Comparison of ENCODE assay signal across 9 mouse cellular contexts in the genomic region with DNA sequence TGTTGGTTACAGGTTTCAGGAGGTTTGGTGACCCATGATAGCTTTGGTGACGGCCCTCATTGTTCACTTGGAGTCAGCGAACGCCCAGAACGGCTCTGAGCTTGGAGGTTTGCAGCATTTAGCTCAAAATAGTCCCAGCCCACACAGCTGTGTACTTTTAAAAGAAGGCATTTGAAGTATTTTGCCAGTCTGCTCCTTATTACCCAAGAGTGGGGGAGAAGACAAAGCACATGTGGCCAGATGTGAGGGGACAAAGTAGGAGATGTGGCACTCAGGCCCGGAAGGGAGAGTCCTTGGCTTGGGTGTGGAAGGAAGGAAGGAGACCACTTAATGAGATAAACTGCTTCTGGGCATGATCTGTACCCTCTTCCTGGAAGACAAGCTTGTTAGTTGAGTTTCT. TPM values are rescaled to one million over a fixed set of nuclear protein-coding genes. Genes with fewer than 3 reads are reported as not detected.
DNase-seq lines count a peak whose midpoint lies in the region; ATAC-seq and TF ChIP-seq lines count a peak whose summit lies in the region.
"Had no signal": no experiment of that assay in that cellular context is flagged by ENCODE, and none has a peak within 500 bp of the region (broad histone marks: within the 10 kb centered on the region; RNA-seq: fewer than 3 reads in every experiment).

No protein-coding gene starts in this region.

- no peak for DNase-seq in kidney, postnatal 10 days
- DNase-seq in limb, embryonic 14.5 days (ENCODE audit: low spot score), result peak; percentile 36
- DNase-seq in spleen, adult 12 weeks (ENCODE audit: low spot score), result no peak
- no peak for DNase-seq in c-Kit-positive CD71-positive TER-119-positive erythroid progenitor cells, embryonic 14.5 days (ENCODE audit: low spot score)
- DNase-seq: kidney, adult 18-20 months had no signal

- 56% methylated on average over 5 of the region's 5 CpGs for WGBS in kidney, embryonic 14.5 days
- 60% methylated on average over 5 of the region's 5 CpGs for WGBS in forebrain, embryonic 15.5 days
- WGBS in limb, embryonic 14.5 days, result 30% methylated on average over 5 of the region's 5 CpGs
- 64% methylated on average over 5 of the region's 5 CpGs for WGBS in neural tube, embryonic 12.5 days

- no peaks in the 10 kb centered on the region for H3K36me3 ChIP-seq in kidney, embryonic 14.5 days (ENCODE audit: control insufficient read depth, insufficient read depth, low read length)
- no peaks in the 10 kb centered on the region for H3K36me3 ChIP-seq in forebrain, embryonic 15.5 days
- no peaks in the 10 kb centered on the region for H3K36me3 ChIP-seq in limb, embryonic 14.5 days (ENCODE audit: control insufficient read depth, insufficient read depth, low read length)
- H3K36me3 ChIP-seq in neural tube, embryonic 12.5 days, result no peaks in the 10 kb centered on the region

- no peak overlapping the region for H3K27ac ChIP-seq in kidney, embryonic 14.5 days (ENCODE audit: low read depth, low read length)
- H3K27ac ChIP-seq in forebrain, embryonic 15.5 days (replicated peaks), result no peak overlapping the region
- H3K27ac ChIP-seq in limb, embryonic 14.5 days (replicated peaks; ENCODE audit: low read depth, low read length), result peak overlapping the region; percentile 52
- no peak overlapping the region for H3K27ac ChIP-seq in neural tube, embryonic 12.5 days

- H3K9me3 ChIP-seq in kidney, embryonic 14.5 days (ENCODE audit: control insufficient read depth, low read length), result no peaks in the 10 kb centered on the region
- no peaks in the 10 kb centered on the region for H3K9me3 ChIP-seq in forebrain, embryonic 15.5 days
- no peaks in the 10 kb centered on the region for H3K9me3 ChIP-seq in limb, embryonic 14.5 days (ENCODE audit: control insufficient read depth, low read length)
- no peaks in the 10 kb centered on the region for H3K9me3 ChIP-seq in neural tube, embryonic 12.5 days

- ATAC-seq in kidney, embryonic 14.5 days (ENCODE audit: low FRiP score, low TSS enrichment), result no peak
- no peak for ATAC-seq in forebrain, embryonic 15.5 days (replicated peaks)
- ATAC-seq in limb, embryonic 14.5 days (ENCODE audit: low FRiP score, low read depth), result no peak
- no peak for ATAC-seq in neural tube, embryonic 12.5 days (ENCODE audit: low FRiP score, low read depth)
- no peak for ATAC-seq in granulocyte monocyte progenitor cell, adult 5-6 weeks (replicated peaks; ENCODE audit: poor library complexity, severe bottlenecking)

- peaks cover 6% of the 10 kb centered on the region; the same call in 1 of the 2 replicates for H3K27me3 ChIP-seq in kidney, embryonic 14.5 days (ENCODE audit: control insufficient read depth, insufficient read depth, low read length)
- peaks cover 5% of the 10 kb centered on the region; the same call in 1 of the 2 replicates for H3K27me3 ChIP-seq in forebrain, embryonic 15.5 days
- H3K27me3 ChIP-seq in limb, embryonic 14.5 days (ENCODE audit: control insufficient read depth, insufficient read depth, low read length), result peaks cover 14% of the 10 kb centered on the region
- H3K27me3 ChIP-seq in neural tube, embryonic 12.5 days (replicated peaks), result peaks cover 22% of the 10 kb centered on the region

- H3K4me1 ChIP-seq in kidney, embryonic 14.5 days (ENCODE audit: control insufficient read depth, insufficient read depth, low read length), result peaks cover 13% of the 10 kb centered on the region
- H3K4me1 ChIP-seq in forebrain, embryonic 15.5 days, result peaks cover 24% of the 10 kb centered on the region
- H3K4me1 ChIP-seq in limb, embryonic 14.5 days (ENCODE audit: control insufficient read depth, insufficient read depth, low read length), result peaks cover 20% of the 10 kb centered on the region
- peaks cover 15% of the 10 kb centered on the region for H3K4me1 ChIP-seq in neural tube, embryonic 12.5 days

- TF ChIP-seq POLR2A in limb, embryonic 14.5 days (IDR thresholded peaks at IDR 0.05; ENCODE audit: borderline replicate concordance, extremely low read depth, insufficient read depth, insufficient read length), result no peak

- 0 out of 2 replicates have a peak overlapping the region, but pooled peaks have one; percentile 28 for H3K9ac ChIP-seq in kidney, embryonic 14.5 days (ENCODE audit: low read depth, low read length)
- no peak overlapping the region for H3K9ac ChIP-seq in forebrain, embryonic 15.5 days (replicated peaks)
- H3K9ac ChIP-seq in limb, embryonic 14.5 days (ENCODE audit: low read depth, low read length, severe bottlenecking), result peak overlapping the region; percentile 76
- peak overlapping the region; percentile 77 for H3K9ac ChIP-seq in neural tube, embryonic 12.5 days

- H3K4me2 ChIP-seq in kidney, embryonic 14.5 days (replicated peaks; ENCODE audit: low read depth, low read length), result peak overlapping the region; percentile 97
- H3K4me2 ChIP-seq in forebrain, embryonic 15.5 days (replicated peaks), result peak overlapping the region; percentile 84
- H3K4me2 ChIP-seq in limb, embryonic 14.5 days (replicated peaks; ENCODE audit: low read depth, low read length, severe bottlenecking), result peak overlapping the region; percentile 98
- H3K4me2 ChIP-seq in neural tube, embryonic 12.5 days (replicated peaks), result peak overlapping the region; percentile 98

- peak overlapping the region; percentile 65 for H3K4me3 ChIP-seq in kidney, embryonic 14.5 days (ENCODE audit: low read length)
- peak overlapping the region; percentile 69 for H3K4me3 ChIP-seq in forebrain, embryonic 15.5 days
- H3K4me3 ChIP-seq in limb, embryonic 14.5 days (replicated peaks; ENCODE audit: low read length), result peak overlapping the region; percentile 66
- H3K4me3 ChIP-seq in neural tube, embryonic 12.5 days, result peak overlapping the region; percentile 58; the same call in 1 of the 2 replicates

RNA-seq across cellular contexts. Expression of a gene that starts 1.3 kb away (rescaled TPM):
- polyA plus RNA-seq in kidney, embryonic 14.5 days (2014; fragmentation: Nextera tagmentation; extraction: Ambion mirVana), result 17.9 and 33.9 TPM in 2 replicates
- polyA plus RNA-seq in forebrain, embryonic 15.5 days (2015; fragmentation: Nextera tagmentation; extraction: Ambion mirVana), result 28.2 and 31.2 TPM in 2 replicates
- polyA plus RNA-seq in limb, embryonic 14.5 days (2012; rRNA removed), result 20.8 and 23.4 TPM in 2 replicates
- polyA plus RNA-seq in limb, embryonic 14.5 days (2014; fragmentation: Nextera tagmentation; extraction: Ambion mirVana), result 31.3 and 34.4 TPM in 2 replicates
- 33.7 and 34.1 TPM in 2 replicates for polyA plus RNA-seq in neural tube, embryonic 12.5 days (2016; fragmentation: Nextera tagmentation; extraction: Ambion mirVana)
- 3.0 and 5.8 TPM in 2 replicates for total RNA-seq in granulocyte monocyte progenitor cell, adult 5-6 weeks (2014; fragmentation: Nextera tagmentation)
- 3.9 and 6.6 TPM in 2 replicates for total RNA-seq in granulocyte monocyte progenitor cell, adult 5-6 weeks (2017)
